Mouse (Mus musculus) G1E-ER4 (cell line): Measurements from ENCODE around the gene Glrx5. TPM values are rescaled to one million over a fixed set of nuclear protein-coding genes. Genes with fewer than 3 reads are reported as not detected.

Source experiments
- GATA1 ChIP-seq: IDR thresholded peaks from one replicate; pipeline ENCODE4 v1.8.0; 2012; ENCODE audit warnings: low read length, inconsistent platforms
- polyA plus RNA-seq: library from polyadenylated mRNA; stranded (reverse); fragments of >175 nt; gene quantifications from 2 replicates; pipeline ENCODE4 v1.2.3, GENCODE M21; 2012

Gene Glrx5
- polyA plus RNA-seq, 1 experiment = 423 TPM

DNA sequence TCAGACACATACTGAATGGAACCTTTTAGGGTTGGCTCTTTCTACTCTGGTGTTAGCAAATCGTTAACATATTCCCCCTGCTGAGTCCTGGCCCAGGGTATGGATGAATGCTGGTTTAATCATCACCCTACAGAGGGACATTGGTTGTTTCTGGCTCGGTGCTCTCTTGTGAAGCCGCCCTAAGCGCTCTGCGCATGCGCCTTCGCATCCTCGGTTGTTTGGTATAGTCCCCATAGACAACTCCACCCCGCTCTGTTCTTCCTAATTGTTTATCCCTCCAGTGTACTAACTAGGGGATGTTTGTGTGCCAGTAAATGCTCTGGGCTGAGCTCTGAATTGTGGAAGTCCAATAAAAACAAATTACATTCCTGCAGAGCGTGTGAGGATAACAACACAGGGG, 15.8 kb upstream of the Glrx5 start:
- no peak for TF ChIP-seq GATA1

GRCm38 (mm10) chr12:105019359-105020219, 12.9 kb upstream of the Glrx5 start:
- no peak for TF ChIP-seq GATA1

- no peak for TF ChIP-seq GATA1
These were observed 10.9 kb upstream of the Glrx5 start for GRCm38 (mm10) chr12:105021441-105022069.

DNA sequence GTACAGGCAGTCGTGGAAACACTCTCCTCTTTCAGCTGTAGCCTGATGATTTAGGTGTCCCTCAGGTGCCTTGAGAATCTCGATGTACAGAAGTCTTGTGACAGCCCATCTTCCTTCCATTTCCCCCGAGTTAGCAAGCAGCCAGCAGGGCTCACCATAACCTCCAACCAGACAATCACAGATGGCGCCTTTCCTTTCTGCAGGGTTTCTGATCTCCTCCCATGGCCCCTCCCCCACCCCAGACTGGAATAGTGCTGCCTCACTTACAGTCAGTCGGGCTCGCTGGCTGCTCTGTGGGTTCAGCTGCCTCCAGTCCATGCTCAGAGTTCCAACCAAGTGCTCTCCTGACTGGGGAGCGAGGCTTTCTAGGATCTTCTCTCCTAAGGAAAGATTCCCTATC, 10.3 kb upstream of the Glrx5 start:
- TF ChIP-seq GATA1 = no peak

- no peak for TF ChIP-seq GATA1
These were observed 9.7 kb upstream of the Glrx5 start for GRCm38 (mm10) chr12:105022776-105023175.

GRCm38 (mm10) chr12:105025271-105025946, 7.1 kb upstream of the Glrx5 start:
- TF ChIP-seq GATA1 = peak; percentile 98

DNA sequence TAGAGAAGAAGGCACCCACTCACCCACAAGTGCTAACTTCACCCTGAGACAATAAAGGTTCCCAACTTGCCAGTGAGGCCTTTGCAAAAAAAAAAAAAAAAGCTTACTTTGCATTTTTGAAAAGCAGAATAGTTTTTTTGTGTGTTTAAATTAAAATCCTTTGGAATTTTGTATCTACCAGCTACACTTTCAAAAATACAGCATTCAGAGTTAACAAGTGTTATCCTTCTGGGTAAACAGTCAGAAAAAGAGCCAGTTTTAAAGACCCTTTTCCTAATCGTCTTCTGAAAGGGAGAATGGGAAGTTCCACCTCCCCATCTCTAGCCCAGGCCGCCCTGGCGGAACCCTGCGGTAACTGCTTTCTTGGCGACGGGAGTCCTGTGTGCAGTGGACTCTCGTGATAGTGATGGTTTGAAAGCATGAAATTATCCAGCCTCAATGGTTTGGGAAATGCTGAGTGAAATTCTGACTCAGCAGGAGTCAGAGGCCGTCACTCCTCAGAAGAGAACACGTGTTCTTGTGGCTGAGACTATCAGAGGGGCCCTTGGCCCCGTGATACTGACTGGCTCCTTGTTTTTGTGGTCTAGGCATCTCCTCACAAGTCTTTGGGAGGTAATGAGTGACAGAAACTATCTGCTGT, 6.4 kb upstream of the Glrx5 start:
- peak; percentile 63 for TF ChIP-seq GATA1

GRCm38 (mm10) chr12:105027323-105027991, 5.0 kb upstream of the Glrx5 start:
- peak; percentile 86 for TF ChIP-seq GATA1

GRCm38 (mm10) chr12:105029890-105030289, 2.6 kb upstream of the Glrx5 start:
- TF ChIP-seq GATA1 = no peak

GRCm38 (mm10) chr12:105031081-105032058, 1.1 kb upstream of the Glrx5 start:
- no peak for TF ChIP-seq GATA1

GRCm38 (mm10) chr12:105032832-105033775, 616 bp downstream of the Glrx5 start:
- no peak for TF ChIP-seq GATA1

DNA sequence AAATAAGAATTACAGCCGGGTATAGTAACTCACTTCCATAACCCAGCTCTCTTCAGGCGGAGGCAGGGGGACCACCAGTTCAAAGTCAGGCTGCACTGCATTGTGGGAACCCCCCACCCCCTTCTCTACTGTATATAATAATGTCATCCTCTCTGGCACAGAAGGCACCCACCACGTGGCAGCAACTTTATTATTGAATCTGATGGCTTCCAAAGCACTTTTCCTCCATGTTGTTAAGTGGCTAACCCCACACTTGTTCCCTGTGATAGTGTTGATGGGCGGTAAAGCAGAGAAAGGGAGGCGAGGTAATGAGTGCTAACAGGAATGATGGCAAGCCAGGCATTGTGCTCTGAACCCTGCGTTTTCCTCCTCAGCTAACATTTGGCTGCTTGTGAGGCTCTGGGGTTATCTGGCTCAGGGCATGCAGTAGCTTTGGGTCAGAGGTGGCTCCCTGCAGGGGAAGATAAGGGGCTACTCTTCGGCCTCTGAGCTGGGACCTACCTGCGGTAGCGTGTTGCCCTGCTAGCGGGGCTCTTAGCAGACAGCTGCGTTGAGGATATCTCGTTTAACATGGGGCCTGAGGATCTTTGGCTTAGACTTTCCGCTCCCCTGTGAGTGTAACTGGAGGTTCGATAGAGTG, 1.8 kb downstream of the Glrx5 start:
- TF ChIP-seq GATA1 = no peak

- TF ChIP-seq GATA1 = no peak
These were observed 5.7 kb downstream of the Glrx5 start for GRCm38 (mm10) chr12:105038211-105038610.
